Mouse (Mus musculus): ENCODE measurements around the gene Zcchc17. TPM values are rescaled to one million over a fixed set of nuclear protein-coding genes. Genes with fewer than 3 reads are reported as not detected.

The Zcchc17 gene
- total and polyA plus RNA-seq, 2 experiments from 2014 or later: 23.9 to 93.2 TPM

GRCm38 (mm10) chr4:130275823-130276105, 84.0 kb downstream of the Zcchc17 start:
- Histone ChIP-seq H3K27ac (peak overlapping the region; percentile 89; the same call in 1 of the 2 replicates), H3K4me3 (ENCODE audit: low read length) (peak overlapping the region; percentile 58), H3K4me2 (ENCODE audit: low read depth, low read length) (peak overlapping the region; percentile 84), H3K9me3 (ENCODE audit: low read length) (no peaks in the 10 kb centered on the region), H3K36me3 (ENCODE audit: insufficient read depth, low read length) (no peaks in the 10 kb centered on the region), H3K27me3 (ENCODE audit: insufficient read depth, low read length) (no peaks in the 10 kb centered on the region), H3K9ac (replicated peaks; ENCODE audit: low read length) (peak overlapping the region; percentile 76; the same call in 1 of the 2 replicates), H3K4me1 (ENCODE audit: insufficient read depth, low read length) (peaks cover 6% of the 10 kb centered on the region; the same call in 1 of the 2 replicates)
- TF ChIP-seq CTCF (IDR thresholded peaks at IDR 0.05; ENCODE audit: low read depth): no peak
- DNase-seq (ENCODE audit: low spot score) (no peak), ATAC-seq (no peak)
- WGBS: 31% methylated on average over 5 of the region's 5 CpGs

GRCm38 (mm10) chr4:130275016-130275822, 84.5 kb downstream of the Zcchc17 start:
- DNase-seq (ENCODE audit: low spot score) (peak; percentile 53), ATAC-seq (peak; percentile 36; the same call in 1 of the 2 replicates)
- peaks cover 6% of the 10 kb centered on the region; the same call in 1 of the 2 replicates for H3K4me1 ChIP-seq (ENCODE audit: insufficient read depth, low read length)
- peak overlapping the region; percentile 76 for H3K9ac ChIP-seq (replicated peaks; ENCODE audit: low read length)
- H3K9me3 ChIP-seq (ENCODE audit: low read length): no peaks in the 10 kb centered on the region
- peak overlapping the region; percentile 58 for H3K4me3 ChIP-seq (ENCODE audit: low read length)
- 2% methylated on average over 59 of the region's 62 CpGs for WGBS
- peak overlapping the region; percentile 84 for H3K4me2 ChIP-seq (ENCODE audit: low read depth, low read length)
- no peak for TF ChIP-seq CTCF (IDR thresholded peaks at IDR 0.05; ENCODE audit: low read depth)
- H3K36me3 ChIP-seq (ENCODE audit: insufficient read depth, low read length): no peaks in the 10 kb centered on the region
- H3K27ac ChIP-seq: peak overlapping the region; percentile 89
- H3K27me3 ChIP-seq (ENCODE audit: insufficient read depth, low read length): no peaks in the 10 kb centered on the region

GRCm38 (mm10) chr4:130274346-130275015, 85.3 kb downstream of the Zcchc17 start:
- TF ChIP-seq CTCF (IDR thresholded peaks at IDR 0.05; ENCODE audit: low read depth): no peak
- Histone ChIP-seq H3K4me2 (ENCODE audit: low read depth, low read length) (peak overlapping the region; percentile 84), H3K9ac (replicated peaks; ENCODE audit: low read length) (peak overlapping the region; percentile 76), H3K4me1 (ENCODE audit: insufficient read depth, low read length) (peaks cover 6% of the 10 kb centered on the region; the same call in 1 of the 2 replicates), H3K36me3 (ENCODE audit: insufficient read depth, low read length) (no peaks in the 10 kb centered on the region), H3K4me3 (ENCODE audit: low read length) (peak overlapping the region; percentile 58), H3K9me3 (ENCODE audit: low read length) (no peaks in the 10 kb centered on the region), H3K27ac (peak overlapping the region; percentile 89), H3K27me3 (ENCODE audit: insufficient read depth, low read length) (no peaks in the 10 kb centered on the region)
- under 1% methylated on average over 28 of the region's 29 CpGs for whole genome bisulfite sequencing
- ATAC-seq: peak; percentile 76
- DNase-seq (ENCODE audit: low spot score): peak; percentile 71

- H3K27ac ChIP-seq: peak overlapping the region; percentile 89
- H3K27me3 ChIP-seq (ENCODE audit: insufficient read depth, low read length): no peaks in the 10 kb centered on the region
- 12% methylated on average over 12 of the region's 12 CpGs for WGBS
- peak; percentile 38 for ATAC-seq
- no peaks in the 10 kb centered on the region for H3K9me3 ChIP-seq (ENCODE audit: low read length)
- peak overlapping the region; percentile 58 for H3K4me3 ChIP-seq (ENCODE audit: low read length)
- no peaks in the 10 kb centered on the region for H3K36me3 ChIP-seq (ENCODE audit: insufficient read depth, low read length)
- H3K4me2 ChIP-seq (ENCODE audit: low read depth, low read length): peak overlapping the region; percentile 84
- peaks cover 6% of the 10 kb centered on the region; the same call in 1 of the 2 replicates for H3K4me1 ChIP-seq (ENCODE audit: insufficient read depth, low read length)
- DNase-seq (ENCODE audit: low spot score): peak; percentile 52
- peak overlapping the region; percentile 76 for H3K9ac ChIP-seq (replicated peaks; ENCODE audit: low read length)
- TF ChIP-seq CTCF (IDR thresholded peaks at IDR 0.05; ENCODE audit: low read depth): no peak
These were observed 85.9 kb downstream of the Zcchc17 start for GRCm38 (mm10) chr4:130273698-130274345.

- Histone ChIP-seq H3K9ac (replicated peaks; ENCODE audit: low read length) (no peak overlapping the region), H3K36me3 (ENCODE audit: insufficient read depth, low read length) (no peaks in the 10 kb centered on the region), H3K4me2 (ENCODE audit: low read depth, low read length) (no peak overlapping the region), H3K4me1 (ENCODE audit: insufficient read depth, low read length) (peaks cover 4% of the 10 kb centered on the region; the same call in 1 of the 2 replicates), H3K27me3 (ENCODE audit: insufficient read depth, low read length) (no peaks in the 10 kb centered on the region), H3K9me3 (ENCODE audit: low read length) (no peaks in the 10 kb centered on the region), H3K27ac (peak overlapping the region; percentile 17; the same call in 1 of the 2 replicates), H3K4me3 (ENCODE audit: low read length) (no peak overlapping the region)
- WGBS: 83% methylated on average over 6 of the region's 6 CpGs
- TF ChIP-seq CTCF (IDR thresholded peaks at IDR 0.05; ENCODE audit: low read depth): no peak
- no peak for DNase-seq (ENCODE audit: low spot score)
- no peak for ATAC-seq
These were observed 89.0 kb downstream of the Zcchc17 start for GRCm38 (mm10) chr4:130270611-130271347.

- Histone ChIP-seq H3K36me3 (ENCODE audit: insufficient read depth, low read length) (no peaks in the 10 kb centered on the region), H3K4me2 (ENCODE audit: low read depth, low read length) (no peak overlapping the region), H3K27ac (0 out of 2 replicates have a peak overlapping the region, but pooled peaks have one; percentile 17), H3K9me3 (ENCODE audit: low read length) (no peaks in the 10 kb centered on the region), H3K27me3 (ENCODE audit: insufficient read depth, low read length) (no peaks in the 10 kb centered on the region), H3K9ac (replicated peaks; ENCODE audit: low read length) (no peak overlapping the region), H3K4me3 (ENCODE audit: low read length) (no peak overlapping the region), H3K4me1 (ENCODE audit: insufficient read depth, low read length) (no peaks in the 10 kb centered on the region)
- TF ChIP-seq CTCF (IDR thresholded peaks at IDR 0.05; ENCODE audit: low read depth): no peak
- ATAC-seq (peak; percentile 31; the same call in 1 of the 2 replicates), DNase-seq (ENCODE audit: low spot score) (peak; percentile 72)
- 54% methylated on average over 8 of the region's 8 CpGs for WGBS
These were observed 89.7 kb downstream of the Zcchc17 start for GRCm38 (mm10) chr4:130270089-130270488.

All from hindbrain, postnatal 0 days (tissue).